Mouse (Mus musculus) mouse trophoblast stem cell (cell line): ENCODE data around the gene Pafah1b3.

Source experiments
- in situ Hi-C, 2 experiments: fragments of 300-500 bp; cut with MseI, MboI; formaldehyde crosslinking; loops; 2 replicates in 1 of 2; 3 replicates in 1 of 2; pipeline ENCODE4 v1.15.1; 2025

Pafah1b3 gene

GRCm38 (mm10) chr7:25281734-25282601, 15.8 kb downstream of the Pafah1b3 start:
- in situ Hi-C loops = no loop called here

- in situ Hi-C loops = no loop called here
Measured at GRCm38 (mm10) chr7:25281166-25281733, 16.5 kb downstream of the Pafah1b3 start.

GRCm38 (mm10) chr7:25279861-25280791, 17.7 kb downstream of the Pafah1b3 start:
- in situ Hi-C loops = loop anchor here (5.0 kb wide), 2 partner anchors 38 to 43 kb away; partner anchors contain the start of gene Gsk3a (in 1 of the 2)

- in situ Hi-C loops = loop anchor here (5.0 kb wide), 2 partner anchors 37 to 42 kb away; partner anchors contain the start of gene Gsk3a (in 1 of the 2)
Measured at GRCm38 (mm10) chr7:25279076-25279860, 18.5 kb downstream of the Pafah1b3 start.

GRCm38 (mm10) chr7:25278341-25279075, 19.3 kb downstream of the Pafah1b3 start:
- in situ Hi-C loops = loop anchor here (5.0 kb wide), 2 partner anchors 36 to 41 kb away; partner anchors contain the start of gene Gsk3a (in 1 of the 2)

- in situ Hi-C loops = loop anchor here (5.0 kb wide), 2 partner anchors 36 to 41 kb away; partner anchors contain the start of gene Gsk3a (in 1 of the 2)
Measured at GRCm38 (mm10) chr7:25277998-25278340, 19.8 kb downstream of the Pafah1b3 start.

- in situ Hi-C loops = loop anchor here (5.0 kb wide), 2 partner anchors 35 to 40 kb away; partner anchors contain the start of gene Gsk3a (in 1 of the 2)
Measured at GRCm38 (mm10) chr7:25277405-25277804, 20.4 kb downstream of the Pafah1b3 start.

GRCm38 (mm10) chr7:25275555-25276298, 22.1 kb downstream of the Pafah1b3 start:
- in situ Hi-C loops = loop anchor here (5.0 kb wide), 2 partner anchors 33 to 38 kb away; partner anchors contain the start of gene Gsk3a (in 1 of the 2)

- in situ Hi-C loops = loop anchor here (5.0 kb wide), 2 partner anchors 33 to 38 kb away; partner anchors contain the start of gene Gsk3a (in 1 of the 2)
Measured at GRCm38 (mm10) chr7:25274996-25275395, 22.8 kb downstream of the Pafah1b3 start.

- in situ Hi-C loops = no loop called here
Measured at GRCm38 (mm10) chr7:25274571-25274970, 23.2 kb downstream of the Pafah1b3 start.

GRCm38 (mm10) chr7:25273259-25274241, 24.2 kb downstream of the Pafah1b3 start:
- in situ Hi-C loops = no loop called here

GRCm38 (mm10) chr7:25272445-25273258, 25.1 kb downstream of the Pafah1b3 start:
- in situ Hi-C loops = no loop called here

- in situ Hi-C loops = no loop called here
Measured at GRCm38 (mm10) chr7:25271651-25272444, 25.9 kb downstream of the Pafah1b3 start.

GRCm38 (mm10) chr7:25270652-25271633, 26.8 kb downstream of the Pafah1b3 start:
- in situ Hi-C loops = no loop called here
